Mouse (Mus musculus) heart, embryonic 15.5 days (tissue): ENCODE results near the gene Insc. TPM values are rescaled to one million over a fixed set of nuclear protein-coding genes. Genes with fewer than 3 reads are reported as not detected.
"Not testable (repeated sequence)": the region's sequence is repeated elsewhere in the genome, so short reads cannot be mapped to it uniquely, and the experiment has no call there.

ENCODE experiments used
- ATAC-seq: fragments of 200-750 bp; cut with Nextera tagmentation; replicated peaks from 2 replicates; pipeline ENCODE4 v1.8.0; 2017; ENCODE audit warnings: low read depth, moderate TSS enrichment; ENCODE audit not compliant: insufficient number of reproducible peaks, insufficient read depth, low FRiP score
- H3K27ac ChIP-seq: fragments of 300-500 bp; sonication (generic); 2 replicates; pipeline ENCODE4 v1.5.1; 2015; ENCODE audit warnings: mild to moderate bottlenecking, inconsistent platforms
- H3K27me3 ChIP-seq: fragments of 300-500 bp; sonication (generic); 2 replicates; pipeline ENCODE4 v1.6.1; 2015; ENCODE audit warnings: inconsistent platforms
- H3K36me3 ChIP-seq: fragments of 300-500 bp; sonication (generic); 2 replicates; pipeline ENCODE4 v1.6.1; 2015; ENCODE audit warnings: mild to moderate bottlenecking, inconsistent platforms
- H3K4me1 ChIP-seq: fragments of 300-500 bp; sonication (generic); replicated peaks from 2 replicates; pipeline ENCODE4 v1.6.1; 2015; ENCODE audit warnings: inconsistent platforms
- H3K4me2 ChIP-seq: fragments of 300-500 bp; sonication (generic); 2 replicates; pipeline ENCODE4 v1.6.1; 2015; ENCODE audit warnings: inconsistent platforms, mild to moderate bottlenecking, moderate library complexity
- H3K4me3 ChIP-seq: fragments of 300-500 bp; sonication (generic); 2 replicates; pipeline ENCODE4 v1.5.1; 2015; ENCODE audit warnings: mild to moderate bottlenecking, inconsistent platforms
- H3K9ac ChIP-seq: fragments of 300-500 bp; sonication (generic); 2 replicates; pipeline ENCODE4 v1.6.1; 2015; ENCODE audit warnings: mild to moderate bottlenecking, inconsistent platforms
- H3K9me3 ChIP-seq: fragments of 300-500 bp; sonication (generic); replicated peaks from 2 replicates; pipeline ENCODE4 v1.6.1; 2016; ENCODE audit warnings: inconsistent platforms
- WGBS: fragments of 180-500 bp; shearing (Covaris S2); methylation state at CpG from one replicate; pipeline ENCODE4 v1.1.7; 2015; ENCODE audit warnings: mixed read lengths; 5-methylcytosine and 5-hydroxymethylcytosine counted together
- polyA plus RNA-seq: library from polyadenylated mRNA; unstranded; fragments of >200 nt; fragmentation: Nextera tagmentation; extraction: Ambion mirVana; gene quantifications from 2 replicates; pipeline ENCODE4 v1.2.1, GENCODE M21; 2015

The Insc gene
- 6.1 and 6.4 TPM in 2 replicates for polyA plus RNA-seq

GRCm38 (mm10) chr7:114743022-114743780, at the start of gene Insc:
TSS of gene Insc (plus strand) at chr7:114743694.
- WGBS = 67% methylated on average over 5 of the region's 5 CpGs
- Histone ChIP-seq H3K9me3 (no peaks in the 10 kb centered on the region), H3K9ac (no peak within 1 kb of the TSS), H3K36me3 (no peaks in the 10 kb centered on the region), H3K4me1 (peaks cover 12% of the 10 kb centered on the region), H3K4me2 (no peak within 1 kb of the TSS), H3K4me3 (no peak within 1 kb of the TSS), H3K27me3 (peaks cover 14% of the 10 kb centered on the region), H3K27ac (no peak within 1 kb of the TSS)
- no peak for ATAC-seq

GRCm38 (mm10) chr7:114700871-114701270, 42.6 kb upstream of the Insc start:
- no peaks in the 10 kb centered on the region for H3K27me3 ChIP-seq
- ATAC-seq = no peak
- no peak overlapping the region for H3K27ac ChIP-seq
- H3K9me3 ChIP-seq = no peaks in the 10 kb centered on the region
- H3K9ac ChIP-seq = no peak overlapping the region
- H3K4me2 ChIP-seq = no peak overlapping the region
- no peaks in the 10 kb centered on the region for H3K36me3 ChIP-seq
- H3K4me1 ChIP-seq = 0 out of 2 replicates have a peak, but pooled peaks cover 3% of the 10 kb centered on the region
- 18% methylated on average over 2 of the region's 2 CpGs for WGBS
- H3K4me3 ChIP-seq = no peak overlapping the region

- Histone ChIP-seq H3K27ac (no peak overlapping the region), H3K4me3 (no peak overlapping the region), H3K4me2 (no peak overlapping the region), H3K9me3 (no peaks in the 10 kb centered on the region), H3K4me1 (no peaks in the 10 kb centered on the region), H3K9ac (no peak overlapping the region), H3K27me3 (no peaks in the 10 kb centered on the region), H3K36me3 (no peaks in the 10 kb centered on the region)
- WGBS = 58% methylated on average over 4 of the region's 4 CpGs
- no peak for ATAC-seq
Measured at GRCm38 (mm10) chr7:114706716-114707115, 36.8 kb upstream of the Insc start.

- WGBS = 63% methylated on average over 1 of the region's 1 CpGs
- ATAC-seq = no peak
- Histone ChIP-seq H3K36me3 (no peaks in the 10 kb centered on the region), H3K27me3 (no peaks in the 10 kb centered on the region), H3K9ac (no peak overlapping the region), H3K9me3 (no peaks in the 10 kb centered on the region), H3K4me3 (no peak overlapping the region), H3K27ac (no peak overlapping the region), H3K4me2 (no peak overlapping the region), H3K4me1 (no peaks in the 10 kb centered on the region)
Measured at GRCm38 (mm10) chr7:114707398-114707797, 36.1 kb upstream of the Insc start.

- no peaks in the 10 kb centered on the region for H3K27me3 ChIP-seq
- no peak overlapping the region for H3K4me3 ChIP-seq
- H3K36me3 ChIP-seq = no peaks in the 10 kb centered on the region
- ATAC-seq = no peak
- no peak overlapping the region for H3K9ac ChIP-seq
- H3K9me3 ChIP-seq = no peaks in the 10 kb centered on the region
- WGBS = 72% methylated on average over 2 of the region's 2 CpGs
- H3K4me1 ChIP-seq = no peaks in the 10 kb centered on the region
- H3K27ac ChIP-seq = no peak overlapping the region
- H3K4me2 ChIP-seq = no peak overlapping the region
Measured at GRCm38 (mm10) chr7:114710419-114710818, 33.1 kb upstream of the Insc start.

GRCm38 (mm10) chr7:114712523-114712922, 31.0 kb upstream of the Insc start:
- Histone ChIP-seq H3K4me1 (no peaks in the 10 kb centered on the region), H3K27ac (no peak overlapping the region), H3K9me3 (no peaks in the 10 kb centered on the region), H3K36me3 (no peaks in the 10 kb centered on the region), H3K27me3 (peaks cover 18% of the 10 kb centered on the region), H3K9ac (no peak overlapping the region), H3K4me3 (no peak overlapping the region), H3K4me2 (no peak overlapping the region)
- no peak for ATAC-seq
- 55% methylated on average over 1 of the region's 1 CpGs for WGBS

- H3K4me3 ChIP-seq = peak within 1 kb of the TSS; percentile 20
- no peaks in the 10 kb centered on the region for H3K9me3 ChIP-seq
- H3K4me1 ChIP-seq = peaks cover 9% of the 10 kb centered on the region
- H3K27ac ChIP-seq = no peak within 1 kb of the TSS
- 7% methylated on average over 11 of the region's 11 CpGs for WGBS
- H3K4me2 ChIP-seq = peak within 1 kb of the TSS; percentile 57
- no peaks in the 10 kb centered on the region for H3K36me3 ChIP-seq
- no peak within 1 kb of the TSS for H3K9ac ChIP-seq
- peaks cover 52% of the 10 kb centered on the region for H3K27me3 ChIP-seq
- no peak for ATAC-seq
Measured at GRCm38 (mm10) chr7:114718300-114718699, 25.2 kb upstream of the Insc start, which contains the start of gene Calcb. TSS of gene Calcb (plus strand) at chr7:114718643.

- WGBS = 6% methylated on average over 17 of the region's 17 CpGs
- Histone ChIP-seq H3K4me1 (peaks cover 9% of the 10 kb centered on the region), H3K36me3 (no peaks in the 10 kb centered on the region), H3K4me2 (peak overlapping the region; percentile 57), H3K9ac (no peak overlapping the region), H3K4me3 (peak overlapping the region; percentile 20), H3K9me3 (no peaks in the 10 kb centered on the region), H3K27me3 (peaks cover 52% of the 10 kb centered on the region), H3K27ac (no peak overlapping the region)
- no peak for ATAC-seq
Measured at GRCm38 (mm10) chr7:114719381-114720131, 23.9 kb upstream of the Insc start.

GRCm38 (mm10) chr7:114729696-114730095, 13.8 kb upstream of the Insc start:
- not testable (repeated sequence) for ATAC-seq, H3K9me3 ChIP-seq, H3K4me2 ChIP-seq, H3K36me3 ChIP-seq, H3K9ac ChIP-seq, H3K4me1 ChIP-seq, H3K27me3 ChIP-seq, H3K27ac ChIP-seq, H3K4me3 ChIP-seq
- 63% methylated on average over 4 of the region's 4 CpGs for whole genome bisulfite sequencing

- Histone ChIP-seq H3K9me3 (no peaks in the 10 kb centered on the region), H3K36me3 (no peaks in the 10 kb centered on the region), H3K9ac (no peak overlapping the region), H3K4me3 (no peak overlapping the region), H3K4me1 (no peaks in the 10 kb centered on the region), H3K4me2 (no peak overlapping the region), H3K27ac (no peak overlapping the region), H3K27me3 (no peaks in the 10 kb centered on the region)
- 73% methylated on average over 6 of the region's 6 CpGs for WGBS
- no peak for ATAC-seq
Measured at GRCm38 (mm10) chr7:114731175-114731574, 12.3 kb upstream of the Insc start.

- ATAC-seq, H3K4me2 ChIP-seq, H3K9me3 ChIP-seq, H3K36me3 ChIP-seq, H3K4me3 ChIP-seq, H3K27ac ChIP-seq, H3K4me1 ChIP-seq, H3K27me3 ChIP-seq, H3K9ac ChIP-seq: not testable (repeated sequence)
- 29% methylated on average over 4 of the region's 4 CpGs for WGBS
Measured at GRCm38 (mm10) chr7:114731700-114732099, 11.8 kb upstream of the Insc start.
